In genomic region chr4:54084747-54085146, GRCm38 (mm10) we compare ENCODE assay signal across 21 mouse cellular contexts.
"Had no signal": no experiment of that assay in that cellular context is flagged by ENCODE, and none has a peak within 500 bp of the region (broad histone marks: within the 10 kb centered on the region; RNA-seq: fewer than 3 reads in every experiment).

No protein-coding gene starts in this region.

- H3K27ac ChIP-seq: layer of hippocampus, adult 2 months; left cerebral cortex, adult 2 months; limb, embryonic 12.5 days; limb, embryonic 15.5 days; liver, embryonic 14.5 days; macrophage; midbrain, embryonic 13.5 days; stomach, postnatal 0 days had no signal

- ATAC-seq: intestine, embryonic 16.5 days; liver, postnatal 0 days; lung, postnatal 0 days; midbrain, embryonic 13.5 days had no signal

- H3K9me3 ChIP-seq: limb, embryonic 12.5 days; limb, embryonic 15.5 days; midbrain, embryonic 13.5 days had no signal

- H3K4me3 ChIP-seq: layer of hippocampus, adult 2 months; left cerebral cortex, adult 2 months; limb, embryonic 12.5 days; limb, embryonic 15.5 days; midbrain, embryonic 13.5 days had no signal

- H3K36me3 ChIP-seq: limb, embryonic 12.5 days; limb, embryonic 15.5 days; midbrain, embryonic 13.5 days had no signal

- H3K9ac ChIP-seq: limb, embryonic 12.5 days; limb, embryonic 15.5 days; liver, embryonic 14.5 days; liver, postnatal 0 days; lung, embryonic 14.5 days; midbrain, embryonic 13.5 days had no signal

- H3K4me2 ChIP-seq: limb, embryonic 12.5 days; limb, embryonic 15.5 days; liver, embryonic 11.5 days; lung, embryonic 14.5 days; midbrain, embryonic 13.5 days had no signal

- H3K27me3 ChIP-seq: limb, embryonic 12.5 days; limb, embryonic 15.5 days; midbrain, embryonic 13.5 days had no signal

- DNase-seq: kidney, adult 18-20 months; kidney, adult 9 months; kidney, postnatal 14 days; kidney, postnatal 4 days; left cerebral cortex, postnatal 4 days; liver, postnatal 0 days; lung, embryonic 14.5 days; thymus, adult 2 months; thymus, postnatal 14 days; thymus, postnatal 4 days had no signal

- H3K4me1 ChIP-seq: limb, embryonic 12.5 days; limb, embryonic 15.5 days had no signal
